Mouse (Mus musculus) brain, adult 2 months (tissue): ENCODE results near the gene Clmn.
"Not testable (repeated sequence)": the region's sequence is repeated elsewhere in the genome, so short reads cannot be mapped to it uniquely, and the experiment has no call there.

Experiments
- DNase-seq: peaks from one replicate; pipeline ENCODE4 v3.0.0; 2011; ENCODE audit warnings: low read depth, low spot score

The Clmn gene

DNA sequence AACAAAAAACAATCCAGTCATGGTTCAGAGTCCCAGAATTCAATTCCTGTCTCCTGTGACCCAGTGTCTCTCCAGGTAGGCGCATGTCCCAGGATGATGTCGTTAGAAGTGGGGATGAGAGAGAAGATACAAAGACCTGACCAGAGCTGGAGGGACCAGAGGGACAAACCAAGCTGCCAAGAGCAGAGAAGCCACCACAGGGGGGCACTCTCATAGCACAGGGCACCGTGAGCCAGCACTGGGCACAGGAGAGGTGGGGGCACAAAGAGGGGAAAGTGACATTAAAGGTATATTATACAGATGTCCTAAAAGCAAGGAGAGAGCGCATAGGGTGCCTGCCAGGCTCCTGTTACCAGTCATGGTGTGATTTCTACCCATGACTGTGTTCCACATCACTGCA, 25.9 kb downstream of the Clmn start:
- peak; percentile 70 for DNase-seq

DNA sequence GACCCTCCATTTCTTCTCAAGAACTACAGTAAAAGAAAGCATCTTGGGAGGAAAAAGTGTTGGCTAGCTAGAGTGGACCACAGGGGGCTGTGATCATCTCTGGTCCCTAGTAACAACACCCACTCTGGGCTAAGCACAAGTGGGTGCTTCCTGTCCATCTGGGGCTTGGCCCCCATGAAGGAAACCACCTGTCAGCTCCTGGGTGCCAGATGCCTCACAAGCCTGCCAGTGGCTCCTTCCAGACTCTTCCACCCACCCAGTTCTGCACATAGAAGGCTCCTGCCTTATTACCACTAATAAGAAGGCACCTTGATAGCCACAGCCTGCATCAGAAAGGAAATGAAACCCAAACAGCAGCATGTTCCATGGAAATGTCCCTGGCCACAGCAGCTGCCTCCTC, 26.4 kb downstream of the Clmn start:
- DNase-seq = no peak

DNA sequence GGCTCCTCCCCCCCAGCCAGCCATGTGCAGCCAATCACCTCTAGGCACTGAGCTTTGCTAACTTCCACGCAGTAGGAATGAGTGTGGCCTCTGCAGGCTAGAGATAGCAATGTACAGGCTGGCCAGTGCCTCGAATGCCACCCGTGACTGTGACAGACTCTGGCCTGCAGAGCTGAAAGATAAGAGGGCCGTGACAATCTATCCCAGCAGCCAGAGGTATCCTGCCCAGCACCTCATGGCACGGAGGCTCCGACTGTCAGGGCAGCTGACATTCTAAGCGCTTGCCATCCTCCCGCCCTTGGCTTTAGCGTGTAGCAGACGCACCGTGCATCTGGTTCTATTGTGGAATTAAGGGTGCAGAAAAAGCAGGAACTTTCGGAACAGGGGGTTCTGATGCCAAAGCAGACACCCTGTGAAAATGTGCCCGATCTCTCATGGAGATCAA, 26.9 kb downstream of the Clmn start:
- DNase-seq = peak; percentile 47

DNA sequence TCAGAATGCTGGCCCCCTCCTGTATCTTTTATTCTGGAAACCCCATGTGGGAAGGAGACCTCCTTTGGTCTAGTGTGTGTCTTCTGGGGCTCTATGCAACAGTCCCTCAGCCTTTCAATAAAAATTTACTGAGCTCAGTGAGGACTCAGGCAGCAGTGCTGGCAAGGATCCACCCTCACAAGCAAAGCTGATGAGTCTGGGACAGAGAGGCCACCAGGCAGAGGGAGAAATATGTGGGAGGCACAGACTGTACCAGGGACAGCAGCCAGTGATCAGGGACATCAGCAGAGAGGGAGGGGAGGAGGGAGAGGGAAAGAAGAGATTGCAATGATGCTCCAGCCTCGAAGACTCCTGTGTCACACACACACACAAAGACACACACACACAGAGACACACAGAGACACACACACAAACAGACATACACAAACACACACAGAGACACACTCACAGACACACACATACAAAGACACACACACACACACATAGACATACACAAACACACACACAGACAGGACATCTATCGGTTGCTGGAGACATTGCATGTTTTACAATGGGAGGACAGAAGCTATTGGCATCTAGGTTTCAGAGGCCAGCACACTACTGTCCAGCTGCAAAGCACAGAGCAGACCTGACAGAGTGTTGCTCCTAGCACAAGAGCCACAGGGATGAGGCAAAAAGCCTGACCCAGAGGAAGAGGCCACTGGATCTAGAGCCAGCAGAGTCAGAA, 27.6 kb downstream of the Clmn start:
- peak; percentile 96 for DNase-seq

DNA sequence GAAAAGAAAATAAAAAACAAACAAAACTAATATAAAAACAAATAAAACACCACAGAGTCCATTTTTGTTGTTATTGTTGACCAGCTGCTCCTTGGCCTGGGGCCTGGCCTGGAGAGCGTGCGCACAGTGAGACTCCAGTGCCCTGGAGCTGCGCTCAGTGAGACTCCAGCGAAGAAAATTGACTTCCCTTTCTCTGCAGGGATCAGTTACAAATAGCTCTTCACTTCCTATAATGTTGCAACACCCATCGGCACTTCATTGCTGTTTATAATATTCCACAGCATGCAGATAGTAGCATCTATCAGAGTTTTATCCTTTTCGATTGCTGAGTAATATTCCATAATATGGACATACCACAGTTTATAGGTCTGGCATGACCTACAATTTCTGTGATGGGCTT, 28.6 kb downstream of the Clmn start:
- no peak for DNase-seq

DNA sequence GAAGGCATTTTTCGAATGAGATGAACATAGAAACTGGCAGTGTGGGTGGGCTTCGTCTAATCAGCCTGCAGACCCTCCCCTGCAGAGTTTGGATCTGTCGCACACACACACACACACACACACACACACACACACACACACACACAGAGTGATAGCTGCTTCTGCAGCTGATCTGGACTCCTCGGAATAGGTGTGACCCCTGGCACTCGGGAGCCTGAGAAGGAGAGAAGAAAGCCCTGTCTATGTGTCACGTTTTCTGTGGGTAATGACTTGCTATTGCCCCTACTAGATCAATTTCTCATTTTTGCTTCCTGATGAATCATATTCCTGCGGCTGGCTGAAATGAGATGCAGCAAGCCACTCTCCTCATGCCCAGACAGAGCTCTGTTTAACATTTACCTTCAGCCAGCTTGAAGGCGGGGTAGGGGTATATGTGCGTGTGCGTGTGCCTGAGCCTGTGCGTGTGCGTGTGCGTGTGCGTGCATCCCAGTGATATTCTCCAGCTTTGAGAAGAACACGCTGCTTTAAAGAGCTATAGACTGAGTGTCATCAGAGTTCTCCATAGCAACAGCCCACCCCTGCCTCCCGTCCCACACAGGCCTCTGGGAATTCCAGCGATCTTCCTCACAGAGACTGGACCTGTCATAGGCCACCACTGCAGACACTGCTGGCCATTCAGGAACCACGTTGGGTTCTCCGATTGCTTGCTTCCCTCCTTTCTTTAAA, 29.3 kb downstream of the Clmn start:
- peak; percentile 64 for DNase-seq

DNA sequence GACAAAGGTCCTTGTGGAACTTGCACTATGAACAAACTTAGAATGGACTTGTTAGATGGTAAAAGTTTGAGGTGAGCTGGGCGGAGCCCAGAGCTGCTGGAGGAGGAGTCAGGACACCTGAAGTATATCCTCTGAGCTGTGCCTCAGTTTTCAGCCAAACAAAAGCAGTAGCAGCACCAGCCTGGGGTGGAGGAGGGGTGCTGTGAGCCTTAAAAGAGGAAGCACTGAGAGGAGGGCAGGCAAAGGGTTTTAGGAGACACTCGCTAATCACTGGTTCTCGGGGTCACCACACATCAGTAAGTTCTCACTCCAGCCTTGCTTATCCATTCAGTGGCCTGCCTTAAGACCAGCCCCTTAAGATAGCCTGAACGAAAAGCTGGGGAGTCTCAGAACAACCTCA, 30.1 kb downstream of the Clmn start:
- DNase-seq = no peak

DNA sequence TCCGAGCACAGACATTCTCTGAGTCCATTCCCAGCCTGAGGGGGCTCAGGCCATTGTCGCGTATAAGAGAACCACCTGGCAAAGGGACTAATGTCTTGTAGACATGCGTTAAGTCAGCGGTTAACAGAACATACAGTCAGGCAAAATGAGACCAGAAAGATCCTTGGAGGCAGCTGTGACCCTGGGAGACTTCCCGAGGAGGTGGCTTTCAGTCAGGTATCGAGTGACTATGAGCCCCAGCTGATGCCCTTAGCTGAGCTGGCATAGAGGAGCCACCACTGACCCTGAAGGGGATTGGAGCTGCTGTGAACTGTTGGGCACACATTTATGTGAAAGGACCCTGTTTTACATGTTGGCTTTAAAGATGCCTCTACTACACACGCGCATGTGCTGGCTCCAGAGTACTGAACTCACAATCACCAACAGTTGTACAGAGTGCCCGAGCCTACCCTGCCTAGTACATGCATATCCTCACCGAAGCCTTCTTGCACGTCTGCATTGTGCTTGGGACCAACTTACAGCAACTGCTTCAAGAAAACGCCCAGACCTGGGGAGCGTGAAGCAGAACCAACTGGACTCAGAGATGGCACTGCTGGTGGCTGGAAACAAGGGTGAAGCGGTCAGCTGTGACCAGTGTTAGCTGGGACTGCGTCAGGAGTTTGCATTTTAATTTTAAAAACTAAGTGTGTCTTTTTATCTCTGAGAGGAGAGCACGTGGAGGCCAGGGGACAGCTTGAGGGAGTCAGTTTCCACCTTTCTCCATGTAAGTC, 34.0 kb downstream of the Clmn start:
- DNase-seq = no peak

DNA sequence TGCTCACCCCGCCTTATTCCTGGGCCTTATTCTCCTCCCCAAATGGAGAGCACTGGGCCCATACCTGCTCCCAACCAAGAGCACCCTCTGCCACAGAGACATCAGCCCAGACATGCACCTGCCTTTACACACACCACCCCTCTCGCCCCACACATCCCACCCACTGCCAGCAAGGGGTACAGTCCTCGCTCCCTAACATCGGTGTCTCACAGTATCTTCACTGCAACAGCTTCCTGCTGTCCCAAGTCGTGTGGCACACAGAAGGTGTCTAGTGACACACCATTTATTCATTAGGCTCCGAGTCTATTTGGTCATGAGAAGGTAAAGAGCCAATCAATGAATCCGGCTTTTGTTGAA, 34.6 kb downstream of the Clmn start:
- no peak for DNase-seq

DNA sequence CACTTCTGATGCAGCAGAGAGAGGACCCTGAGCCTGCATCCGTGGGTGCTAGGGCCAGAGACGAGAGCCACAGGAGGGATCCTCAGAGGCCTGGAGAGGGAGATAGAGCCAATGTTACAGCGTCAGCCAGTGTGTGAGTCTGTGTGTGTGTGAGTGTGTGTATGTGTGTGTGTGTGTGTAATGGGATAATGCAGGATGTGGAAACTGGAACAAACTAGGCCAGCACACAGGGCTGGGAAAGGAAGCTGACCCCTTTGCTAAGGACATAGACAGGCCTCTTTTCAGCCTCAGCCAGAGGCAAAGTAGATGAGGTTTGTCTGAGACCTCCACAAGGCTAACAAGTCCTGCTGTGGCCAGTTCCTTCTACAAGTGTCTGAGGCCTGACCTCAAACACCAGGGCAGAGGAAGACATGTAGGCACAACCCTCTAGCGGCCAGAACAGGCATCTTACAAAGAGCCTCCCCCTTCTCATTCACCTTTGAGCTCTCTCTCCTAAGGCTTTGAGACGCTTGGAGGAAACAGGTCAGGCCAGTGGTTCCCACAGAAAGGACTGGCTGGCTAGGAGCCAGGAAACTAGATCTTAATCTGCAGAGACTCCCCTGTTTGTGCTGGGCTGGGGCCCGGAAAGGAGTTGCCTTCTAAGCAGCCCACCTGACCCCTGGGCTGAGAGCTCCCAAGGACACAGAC, 35.1 kb downstream of the Clmn start:
- peak; percentile 46 for DNase-seq

DNA sequence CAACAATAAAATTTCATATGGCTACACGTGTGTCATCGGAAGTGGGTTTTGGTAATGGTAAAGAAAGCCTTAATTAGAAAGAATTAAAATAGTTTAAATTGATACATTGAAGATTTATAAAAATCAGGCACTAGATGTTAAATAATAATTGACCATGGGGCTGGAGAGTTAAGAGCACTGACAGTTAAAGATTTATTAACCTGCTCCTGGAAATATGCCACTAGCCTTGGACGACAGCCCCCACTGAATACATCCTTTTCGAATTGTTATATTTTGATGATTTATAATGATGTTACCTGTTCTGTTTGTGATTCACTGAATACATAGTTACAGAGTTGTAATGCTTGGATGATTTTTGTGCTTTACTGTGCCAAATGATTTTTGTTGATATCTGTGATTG, 35.9 kb downstream of the Clmn start:
- not testable (repeated sequence) for DNase-seq

DNA sequence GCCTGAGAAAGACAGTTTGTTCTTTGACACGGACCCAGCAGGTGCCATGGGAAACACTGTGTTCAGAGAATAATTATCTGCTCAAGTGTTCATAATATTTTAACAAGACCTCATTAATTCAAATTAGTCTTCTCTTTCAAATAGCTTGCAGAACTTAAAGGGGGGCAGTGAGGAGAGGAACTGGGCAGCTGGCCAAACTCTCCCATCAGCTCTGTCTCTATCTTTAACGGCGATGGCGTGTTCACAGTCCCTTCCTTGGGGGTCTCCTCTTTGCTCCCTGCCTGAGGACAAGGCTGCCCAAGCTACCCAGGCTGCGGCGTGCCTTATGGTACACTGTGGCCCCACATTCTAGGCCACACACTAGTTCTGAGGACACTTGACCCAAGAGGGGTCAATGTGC, 37.2 kb downstream of the Clmn start:
- DNase-seq = no peak

DNA sequence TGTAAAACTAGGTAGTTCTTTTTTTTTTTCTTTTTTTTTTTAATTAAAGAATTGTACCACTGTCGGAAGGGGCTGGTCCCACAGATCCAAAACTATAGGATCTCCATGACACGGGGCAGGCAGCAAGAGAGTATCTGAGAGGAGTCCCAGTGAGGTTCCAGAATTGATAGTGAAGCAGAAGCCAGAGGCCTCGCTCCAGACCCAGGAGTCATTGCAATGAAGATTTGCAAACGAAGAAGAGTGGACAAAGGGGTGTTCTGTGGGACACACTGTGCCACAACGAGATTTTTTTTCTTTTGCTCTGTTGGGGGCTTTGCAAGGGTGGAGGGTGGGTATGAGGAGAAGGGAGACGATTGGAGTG, 40.0 kb downstream of the Clmn start:
- no peak for DNase-seq

DNA sequence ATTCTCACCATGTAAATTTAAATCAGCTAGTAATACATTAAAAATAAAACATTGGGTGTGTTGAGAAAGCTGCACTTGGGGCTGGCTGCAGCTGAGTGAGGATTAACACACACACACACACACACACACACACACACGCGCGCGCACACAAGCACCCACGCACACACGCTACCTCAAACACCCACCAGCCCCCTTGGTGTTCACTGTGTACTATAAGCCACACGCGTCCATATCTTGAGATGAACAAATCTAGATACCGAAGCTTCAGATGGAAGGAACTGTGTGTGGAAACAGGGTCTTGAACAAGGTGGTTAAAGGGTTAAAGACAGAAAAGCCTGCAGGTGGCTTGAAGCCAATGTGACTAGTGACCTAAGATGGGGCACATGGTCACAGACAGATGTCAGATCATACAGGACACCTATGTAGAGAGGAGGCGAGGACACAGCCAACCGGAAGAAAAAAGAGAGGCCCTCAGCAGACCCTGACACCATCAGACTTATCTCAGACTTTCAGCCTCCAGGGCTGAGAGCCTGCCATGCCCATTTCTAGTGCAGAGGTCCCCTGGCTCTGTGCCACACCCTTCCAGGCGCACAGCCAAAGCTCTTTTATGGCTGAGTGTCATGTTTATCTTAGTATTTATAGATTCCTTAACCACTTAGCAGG, 40.5 kb downstream of the Clmn start:
- DNase-seq = no peak

DNA sequence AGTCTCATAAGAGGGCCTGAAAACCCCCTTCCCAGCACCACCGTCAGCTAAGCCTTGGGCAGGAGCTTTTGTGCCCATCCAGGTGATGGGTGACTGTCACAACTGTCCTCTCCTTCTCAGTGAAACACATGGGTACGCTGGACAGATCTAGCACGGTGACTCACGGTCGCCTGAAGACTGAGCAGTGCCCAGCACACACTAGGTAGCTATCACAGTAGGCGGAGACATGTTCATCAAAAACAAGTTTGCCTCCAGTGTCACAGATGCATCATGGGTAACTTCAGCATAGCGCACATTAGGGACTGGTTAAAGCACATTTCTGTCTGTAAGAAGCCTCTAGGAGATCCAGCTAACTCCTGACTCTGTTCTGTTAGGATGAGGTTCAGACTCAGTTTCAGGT, 41.2 kb downstream of the Clmn start:
- DNase-seq = no peak

DNA sequence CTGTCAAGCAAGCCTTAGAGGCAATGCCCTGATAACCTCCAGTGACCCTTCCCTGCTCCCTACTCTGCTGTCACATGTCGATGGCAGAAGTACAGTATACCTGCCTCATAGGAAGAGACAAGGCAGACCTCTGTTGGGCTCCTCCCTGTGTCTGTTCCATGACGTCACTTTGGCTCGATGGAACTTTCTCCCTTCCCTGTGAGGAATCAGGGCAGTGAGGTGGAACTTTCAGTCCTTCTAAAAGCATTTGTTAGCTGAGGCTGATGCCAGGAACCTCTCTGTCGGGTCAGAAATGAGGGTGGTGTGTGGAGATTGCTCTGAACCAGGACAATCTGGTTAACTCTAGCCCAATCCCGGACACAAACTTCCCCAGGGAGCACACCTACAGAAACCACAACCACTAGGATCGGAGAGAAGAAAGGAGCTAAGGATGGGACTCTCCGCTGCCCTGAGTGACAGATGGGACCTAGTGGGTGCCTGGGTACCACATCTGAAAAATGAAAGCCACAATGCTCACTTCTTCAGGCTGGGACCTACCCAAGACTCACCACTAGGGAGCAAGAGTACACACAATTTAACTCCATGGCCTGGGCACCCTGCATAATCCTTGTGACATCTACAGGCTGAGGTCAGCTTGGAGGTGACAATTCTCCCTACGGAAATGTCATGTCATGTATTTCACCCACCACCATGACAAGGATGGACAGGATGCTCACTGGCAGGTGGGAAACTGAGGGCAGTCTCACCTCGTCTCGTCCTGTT, 41.9 kb downstream of the Clmn start:
- DNase-seq = no peak

DNA sequence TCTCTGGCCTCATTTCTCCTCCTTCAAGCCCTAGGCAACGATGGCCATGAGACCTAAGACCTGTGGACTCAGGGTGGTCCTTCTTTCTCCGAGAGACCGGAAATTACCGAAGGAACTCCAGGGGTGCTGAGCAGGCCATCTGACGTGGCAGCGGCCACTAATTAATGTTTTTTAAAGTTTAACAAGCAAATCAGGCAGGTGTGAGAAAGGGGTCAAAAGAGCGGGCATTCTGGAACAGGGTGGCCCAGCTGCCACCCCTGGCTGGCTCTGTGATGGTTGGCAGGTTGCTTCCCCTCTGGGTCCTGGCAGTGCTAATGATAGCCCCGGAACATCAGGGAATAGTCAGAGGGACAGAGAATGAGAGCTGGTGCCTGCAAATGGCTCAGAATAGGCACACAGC, 42.7 kb downstream of the Clmn start:
- DNase-seq = no peak

DNA sequence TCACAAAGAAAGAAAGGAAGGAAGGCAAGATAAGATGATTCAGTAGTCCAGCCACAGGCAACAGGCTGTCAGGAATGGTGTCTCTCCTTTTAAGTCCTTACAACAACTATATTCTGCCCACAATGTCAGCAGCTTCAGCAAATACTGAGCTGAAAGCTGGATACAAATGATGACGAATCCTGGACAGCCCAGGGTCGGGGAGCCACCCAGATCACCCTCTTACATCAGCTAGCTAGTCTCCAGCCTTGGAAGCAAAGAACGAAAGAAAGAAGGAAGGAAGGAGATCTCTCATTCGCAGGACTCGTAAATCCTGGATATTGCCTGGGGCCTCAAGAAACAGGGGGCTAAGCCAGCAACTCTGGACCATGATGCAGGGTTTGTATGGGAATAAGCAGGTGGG, 44.8 kb downstream of the Clmn start:
- no peak for DNase-seq

DNA sequence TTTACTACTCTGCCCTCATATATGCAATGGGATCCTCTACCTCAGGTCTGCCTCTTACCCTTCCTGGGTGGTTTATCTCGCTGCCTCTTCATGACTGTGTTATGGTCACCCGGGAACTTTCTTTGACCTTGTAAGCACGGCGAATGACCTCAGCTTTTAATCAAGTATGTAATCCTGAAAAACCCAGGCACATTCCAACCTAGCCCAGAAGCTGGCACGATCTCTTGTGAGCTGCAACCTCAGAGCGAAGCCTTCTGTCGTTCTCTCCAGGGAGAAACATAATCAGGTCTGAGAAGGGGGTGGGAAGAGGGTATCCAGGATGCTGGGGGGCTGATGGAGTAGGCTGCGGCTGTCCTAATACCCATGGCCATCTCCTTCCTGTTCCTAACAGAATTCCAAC, 45.8 kb downstream of the Clmn start:
- DNase-seq = no peak

DNA sequence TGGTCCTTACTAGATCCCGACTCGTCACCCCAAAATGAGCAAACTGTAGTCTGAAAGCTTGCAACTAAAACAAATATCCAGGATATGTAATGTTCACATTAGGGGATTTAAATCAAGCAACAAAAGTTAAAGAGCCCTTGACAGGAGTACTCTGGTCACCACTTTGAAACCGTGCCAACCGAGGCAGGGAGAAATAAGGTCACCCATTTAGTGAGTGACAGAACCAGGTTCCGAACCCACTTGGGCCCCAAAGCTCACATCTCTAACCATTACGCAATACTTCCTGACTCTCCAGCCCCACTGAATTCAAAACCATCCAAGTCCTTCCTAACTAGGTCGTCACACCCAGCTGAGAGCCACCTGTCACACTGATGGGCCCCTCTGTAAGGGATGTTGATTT, 46.8 kb downstream of the Clmn start:
- DNase-seq = no peak
